Mouse (Mus musculus) ES-E14 (cell line): ENCODE results near the gene Tbc1d20.
A peak's percentile ranks its signal among the peaks of the same experiment; 100 is the strongest.

Experiments used
- HCFC1 ChIP-seq: IDR thresholded peaks from 2 replicates; pipeline ENCODE4 v1.6.1; 2012; ENCODE audit warnings: low read length, inconsistent platforms, borderline replicate concordance; ENCODE audit not compliant: insufficient read depth
- MAFK ChIP-seq: IDR thresholded peaks from 2 replicates; pipeline ENCODE4 v1.6.1; 2014; ENCODE audit warnings: mild to moderate bottlenecking, low read depth, low read length, inconsistent platforms; ENCODE audit not compliant: insufficient read depth
- ZC3H11A ChIP-seq: IDR thresholded peaks from 2 replicates; pipeline ENCODE4 v1.6.1; 2012; ENCODE audit warnings: low read depth, mild to moderate bottlenecking, inconsistent platforms, low read length, borderline replicate concordance
- ZNF384 ChIP-seq: IDR thresholded peaks from 2 replicates; pipeline ENCODE4 v1.6.1; 2012; ENCODE audit warnings: low read depth, low read length, inconsistent platforms

GRCm38 (mm10) chr2:152333345-152334006 lies 39.8 kb downstream of the Tbc1d20 start:
- no peak for TF ChIP-seq HCFC1
- no peak for TF ChIP-seq MAFK
- no peak for TF ChIP-seq ZC3H11A
- peak; percentile 55; the same call in 1 of the 2 replicates for TF ChIP-seq ZNF384
